Comparison of ENCODE assay signal across 8 mouse cellular contexts in genomic region chr19:23134095-23134440, GRCm38 (mm10). TPM values are rescaled to one million over a fixed set of nuclear protein-coding genes. Genes with fewer than 3 reads are reported as not detected.
DNase-seq lines count a peak whose midpoint lies in the region; ATAC-seq and TF ChIP-seq lines count a peak whose summit lies in the region.

No protein-coding gene starts in this region.

- no peaks in the 10 kb centered on the region for H3K36me3 ChIP-seq in forebrain, embryonic 10.5 days (replicated peaks)
- no peaks in the 10 kb centered on the region for H3K36me3 ChIP-seq in heart, embryonic 13.5 days
- no peaks in the 10 kb centered on the region for H3K36me3 ChIP-seq in kidney, embryonic 16.5 days (ENCODE audit: insufficient read depth, low read length)
- H3K36me3 ChIP-seq in liver, embryonic 12.5 days = no peaks in the 10 kb centered on the region
- H3K36me3 ChIP-seq in midbrain, postnatal 0 days (ENCODE audit: insufficient read depth, low read length) = no peaks in the 10 kb centered on the region
- no peaks in the 10 kb centered on the region for H3K36me3 ChIP-seq in stomach, embryonic 14.5 days (ENCODE audit: control insufficient read depth, insufficient read depth, low read length)

- peak; percentile 67 for DNase-seq in 3134 (ENCODE audit: extremely low read depth, insufficient read length, low spot score)
- DNase-seq in adrenal gland, postnatal 36 days = peak; percentile 85 to 86
- peak; percentile 52 for DNase-seq in forebrain, embryonic 10.5 days (ENCODE audit: extremely low spot score, low spot score)
- DNase-seq in midbrain, postnatal 0 days (ENCODE audit: low spot score) = peak; percentile 10

- peak overlapping the region; percentile 96 for H3K4me2 ChIP-seq in heart, embryonic 13.5 days
- H3K4me2 ChIP-seq in kidney, embryonic 16.5 days (replicated peaks; ENCODE audit: low read depth, low read length) = peak overlapping the region; percentile 80
- H3K4me2 ChIP-seq in liver, embryonic 12.5 days = peak overlapping the region; percentile 85
- H3K4me2 ChIP-seq in midbrain, postnatal 0 days (ENCODE audit: low read depth, low read length, poor library complexity, severe bottlenecking) = peak overlapping the region; percentile 85
- H3K4me2 ChIP-seq in stomach, embryonic 14.5 days (replicated peaks; ENCODE audit: low read depth, low read length) = peak overlapping the region; percentile 91

- peaks cover 42% of the 10 kb centered on the region for H3K4me1 ChIP-seq in forebrain, embryonic 10.5 days
- peaks cover 34% of the 10 kb centered on the region for H3K4me1 ChIP-seq in heart, embryonic 13.5 days
- H3K4me1 ChIP-seq in kidney, embryonic 16.5 days (ENCODE audit: insufficient read depth, low read length) = peaks cover 31% of the 10 kb centered on the region
- peaks cover 41% of the 10 kb centered on the region for H3K4me1 ChIP-seq in liver, embryonic 12.5 days
- peaks cover 8% of the 10 kb centered on the region; the same call in 1 of the 2 replicates for H3K4me1 ChIP-seq in midbrain, postnatal 0 days (ENCODE audit: insufficient read depth, low read length)
- peaks cover 8% of the 10 kb centered on the region; the same call in 1 of the 2 replicates for H3K4me1 ChIP-seq in stomach, embryonic 14.5 days (ENCODE audit: control insufficient read depth, insufficient read depth, low read length)

- no peak for ATAC-seq in heart, embryonic 13.5 days (ENCODE audit: extremely low read depth, insufficient number of reproducible peaks, low FRiP score, low TSS enrichment)
- peak; percentile 35 for ATAC-seq in kidney, embryonic 16.5 days (ENCODE audit: low FRiP score, low TSS enrichment)
- ATAC-seq in liver, embryonic 12.5 days = peak; percentile 35; the same call in 1 of the 2 replicates
- 0 out of 2 replicates have a peak, but pooled peaks have one; percentile 14 for ATAC-seq in midbrain, postnatal 0 days (ENCODE audit: low FRiP score)
- ATAC-seq in stomach, embryonic 14.5 days (ENCODE audit: insufficient number of reproducible peaks, insufficient read depth, low FRiP score, low read depth) = no peak

- H3K27ac ChIP-seq in forebrain, embryonic 10.5 days = no peak overlapping the region
- no peak overlapping the region for H3K27ac ChIP-seq in heart, embryonic 13.5 days (replicated peaks)
- H3K27ac ChIP-seq in kidney, embryonic 16.5 days (ENCODE audit: low read length) = peak overlapping the region; percentile 61; the same call in 1 of the 2 replicates
- no peak overlapping the region for H3K27ac ChIP-seq in liver, embryonic 12.5 days
- H3K27ac ChIP-seq in midbrain, postnatal 0 days (ENCODE audit: low read depth, low read length) = no peak overlapping the region
- peak overlapping the region; percentile 23; the same call in 1 of the 2 replicates for H3K27ac ChIP-seq in stomach, embryonic 14.5 days (ENCODE audit: low read length)

- peak overlapping the region; percentile 73; the same call in 1 of the 2 replicates for H3K9ac ChIP-seq in heart, embryonic 13.5 days
- H3K9ac ChIP-seq in kidney, embryonic 16.5 days (replicated peaks; ENCODE audit: low read length) = peak overlapping the region; percentile 68
- no peak overlapping the region for H3K9ac ChIP-seq in liver, embryonic 12.5 days
- H3K9ac ChIP-seq in midbrain, postnatal 0 days (replicated peaks; ENCODE audit: low read length, poor library complexity, severe bottlenecking) = no peak overlapping the region
- no peak overlapping the region for H3K9ac ChIP-seq in stomach, embryonic 14.5 days (replicated peaks; ENCODE audit: low read depth, low read length)

- no peaks in the 10 kb centered on the region for H3K9me3 ChIP-seq in forebrain, embryonic 10.5 days
- no peaks in the 10 kb centered on the region for H3K9me3 ChIP-seq in heart, embryonic 13.5 days
- no peaks in the 10 kb centered on the region for H3K9me3 ChIP-seq in kidney, embryonic 16.5 days (ENCODE audit: low read length)
- H3K9me3 ChIP-seq in liver, embryonic 12.5 days (replicated peaks) = no peaks in the 10 kb centered on the region
- no peaks in the 10 kb centered on the region for H3K9me3 ChIP-seq in midbrain, postnatal 0 days (ENCODE audit: low read length)
- H3K9me3 ChIP-seq in stomach, embryonic 14.5 days (ENCODE audit: control insufficient read depth, low read depth, low read length) = no peaks in the 10 kb centered on the region

- H3K27me3 ChIP-seq in forebrain, embryonic 10.5 days (ENCODE audit: poor library complexity, severe bottlenecking) = peaks cover 85% of the 10 kb centered on the region
- H3K27me3 ChIP-seq in heart, embryonic 13.5 days (replicated peaks) = peaks cover 57% of the 10 kb centered on the region
- H3K27me3 ChIP-seq in kidney, embryonic 16.5 days (ENCODE audit: insufficient read depth, low read length) = peaks cover 16% of the 10 kb centered on the region; the same call in 1 of the 2 replicates
- H3K27me3 ChIP-seq in liver, embryonic 12.5 days (replicated peaks) = peaks cover 78% of the 10 kb centered on the region
- peaks cover 15% of the 10 kb centered on the region for H3K27me3 ChIP-seq in midbrain, postnatal 0 days (ENCODE audit: insufficient read depth, low read length)
- 0 out of 2 replicates have a peak, but pooled peaks cover 3% of the 10 kb centered on the region for H3K27me3 ChIP-seq in stomach, embryonic 14.5 days (ENCODE audit: control insufficient read depth, insufficient read depth, low read length)

- WGBS in forebrain, embryonic 10.5 days = under 1% methylated on average over 14 of the region's 14 CpGs
- 5% methylated on average over 14 of the region's 14 CpGs for WGBS in heart, embryonic 13.5 days
- whole genome bisulfite sequencing in kidney, embryonic 16.5 days = 4% methylated on average over 14 of the region's 14 CpGs
- whole genome bisulfite sequencing in liver, embryonic 12.5 days (ENCODE audit: insufficient replicate concordance) = 3% methylated on average over 14 of the region's 14 CpGs
- WGBS in midbrain, postnatal 0 days = 2% methylated on average over 14 of the region's 14 CpGs
- 1% methylated on average over 14 of the region's 14 CpGs for WGBS in stomach, embryonic 14.5 days

- TF ChIP-seq CTCF in midbrain, postnatal 0 days (IDR thresholded peaks at IDR 0.05) = peak; percentile 30

- peak overlapping the region; percentile 56 for H3K4me3 ChIP-seq in forebrain, embryonic 10.5 days
- H3K4me3 ChIP-seq in heart, embryonic 13.5 days = peak overlapping the region; percentile 56
- H3K4me3 ChIP-seq in kidney, embryonic 16.5 days (ENCODE audit: low read length) = peak overlapping the region; percentile 51
- H3K4me3 ChIP-seq in liver, embryonic 12.5 days = peak overlapping the region; percentile 51; the same call in 1 of the 2 replicates
- H3K4me3 ChIP-seq in midbrain, postnatal 0 days (ENCODE audit: low read depth, low read length) = peak overlapping the region; percentile 38
- peak overlapping the region; percentile 33 for H3K4me3 ChIP-seq in stomach, embryonic 14.5 days (ENCODE audit: low read depth, low read length)

RNA-seq across cellular contexts. Expression of gene Klf9, which starts 7.0 kb away (rescaled TPM):
- total RNA-seq in adrenal gland, postnatal 36 days (2021) = 10 to 100 TPM; 79.4 to 87.7 TPM
- polyA plus RNA-seq in forebrain, embryonic 10.5 days (2016; fragmentation: Nextera tagmentation; extraction: Ambion mirVana) = 0.81 and 0.95 TPM in 2 replicates
- 2.2 and 2.4 TPM in 2 replicates for polyA plus RNA-seq in heart, embryonic 13.5 days (2015; fragmentation: Nextera tagmentation; extraction: Ambion mirVana)
- 5.8 and 6.5 TPM in 2 replicates for polyA plus RNA-seq in kidney, embryonic 16.5 days (2015; fragmentation: Nextera tagmentation; extraction: Ambion mirVana)
- polyA plus RNA-seq in liver, embryonic 12.5 days (2016; fragmentation: Nextera tagmentation; extraction: Ambion mirVana) = 2.1 and 2.7 TPM in 2 replicates
- 13.8 and 14.7 TPM in 2 replicates for total RNA-seq in midbrain, postnatal 0 days (2014; rRNA removed)
- polyA plus RNA-seq in midbrain, postnatal 0 days (2015; fragmentation: Nextera tagmentation; extraction: Ambion mirVana) = 6.3 and 7.4 TPM in 2 replicates
- 3.8 and 4.8 TPM in 2 replicates for polyA plus RNA-seq in stomach, embryonic 14.5 days (2014; fragmentation: Nextera tagmentation; extraction: Ambion mirVana)

Comparison
In these comparisons a context has a peak if more than half of its experiments do, and no peak if none do; other contexts are left out.
1. DNase-seq: peak in every context shown above with its lines; median percentile 86 in adrenal gland, postnatal 36 days; 67 in 3134; 52 in forebrain, embryonic 10.5 days; 10 in midbrain, postnatal 0 days.
2. H3K27ac ChIP-seq: peak in kidney, embryonic 16.5 days (single experiment) and stomach, embryonic 14.5 days (single experiment); none in forebrain, embryonic 10.5 days (single experiment), heart, embryonic 13.5 days (single experiment), liver, embryonic 12.5 days (single experiment) and midbrain, postnatal 0 days (single experiment).
3. ATAC-seq: peak in kidney, embryonic 16.5 days (single experiment), liver, embryonic 12.5 days (single experiment) and midbrain, postnatal 0 days (single experiment); none in heart, embryonic 13.5 days (single experiment) and stomach, embryonic 14.5 days (single experiment).
4. H3K9ac ChIP-seq: peak in heart, embryonic 13.5 days (single experiment) and kidney, embryonic 16.5 days (single experiment); none in liver, embryonic 12.5 days (single experiment), midbrain, postnatal 0 days (single experiment) and stomach, embryonic 14.5 days (single experiment).
5. Peak in every context shown above with its lines, with median percentiles within 50 percentile points of each other: H3K4me3 ChIP-seq and H3K4me2 ChIP-seq.